Mouse (Mus musculus) layer of hippocampus, postnatal 36 days (tissue): ENCODE results near the gene Palm3. TPM values are rescaled to one million over a fixed set of nuclear protein-coding genes. Genes with fewer than 3 reads are reported as not detected.
A peak's percentile ranks its signal among the peaks of the same experiment; 100 is the strongest.
"Not testable (repeated sequence)": the region's sequence is repeated elsewhere in the genome, so short reads cannot be mapped to it uniquely, and the experiment has no call there.

ENCODE experiments used
- DNase-seq, 2 experiments: peaks; one replicate each; pipeline ENCODE4 v3.0.0; 2022
- total RNA-seq, 2 experiments: library from RNA; stranded (reverse); gene quantifications; 2 replicates each; pipeline ENCODE4 v1.2.3; 2021

Gene Palm3
- total RNA-seq, 2 experiments from 2014 or later = 2.9 to 4.1 TPM

DNA sequence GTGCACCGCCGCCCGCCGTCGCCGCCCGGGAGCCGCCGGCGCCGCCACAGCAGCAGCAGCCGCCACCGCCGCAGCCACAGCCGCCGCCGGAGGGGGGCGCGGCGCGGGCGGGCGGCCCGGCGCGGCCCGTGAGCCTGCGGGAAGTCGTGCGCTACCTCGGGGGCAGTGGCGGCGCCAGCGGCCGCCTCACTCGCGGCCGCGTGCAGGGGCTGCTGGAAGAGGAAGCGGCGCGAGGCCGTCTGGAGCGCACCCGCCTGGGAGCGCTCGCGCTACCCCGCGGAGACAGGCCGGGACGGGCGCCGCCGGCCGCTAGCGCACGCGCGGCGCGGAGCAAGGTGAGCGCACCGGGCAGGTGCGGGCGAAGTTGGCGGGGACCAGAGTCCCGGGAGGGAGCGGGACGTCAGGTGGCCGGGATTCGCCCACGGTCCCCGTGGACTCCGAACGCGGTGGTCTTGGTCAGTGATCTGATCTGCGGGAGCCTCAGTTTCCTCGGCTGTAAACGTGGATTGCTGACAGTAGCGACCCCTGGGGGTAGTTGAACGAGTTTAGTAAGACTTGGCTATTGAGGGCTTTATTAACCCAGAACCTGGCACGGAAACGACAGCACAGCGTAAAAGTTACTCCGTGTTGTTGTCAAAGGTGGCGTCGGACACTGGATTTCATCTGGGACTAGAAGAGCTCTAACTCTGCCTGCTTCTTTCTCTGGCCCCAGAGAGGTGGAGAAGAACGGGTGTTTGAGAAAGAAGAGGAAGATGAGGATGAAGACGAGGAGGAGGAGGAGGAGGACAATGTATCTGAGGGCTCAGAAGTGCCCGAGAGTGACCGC lies 22.8 kb upstream of the Palm3 start:
- DNase-seq = peak; percentile 47 to 58

- no peak for DNase-seq
Measured at GRCm38 (mm10) chr8:83999057-83999705, 22.1 kb upstream of the Palm3 start.

- no peak for DNase-seq
Measured at GRCm38 (mm10) chr8:83999825-84000224, 21.4 kb upstream of the Palm3 start.

DNA sequence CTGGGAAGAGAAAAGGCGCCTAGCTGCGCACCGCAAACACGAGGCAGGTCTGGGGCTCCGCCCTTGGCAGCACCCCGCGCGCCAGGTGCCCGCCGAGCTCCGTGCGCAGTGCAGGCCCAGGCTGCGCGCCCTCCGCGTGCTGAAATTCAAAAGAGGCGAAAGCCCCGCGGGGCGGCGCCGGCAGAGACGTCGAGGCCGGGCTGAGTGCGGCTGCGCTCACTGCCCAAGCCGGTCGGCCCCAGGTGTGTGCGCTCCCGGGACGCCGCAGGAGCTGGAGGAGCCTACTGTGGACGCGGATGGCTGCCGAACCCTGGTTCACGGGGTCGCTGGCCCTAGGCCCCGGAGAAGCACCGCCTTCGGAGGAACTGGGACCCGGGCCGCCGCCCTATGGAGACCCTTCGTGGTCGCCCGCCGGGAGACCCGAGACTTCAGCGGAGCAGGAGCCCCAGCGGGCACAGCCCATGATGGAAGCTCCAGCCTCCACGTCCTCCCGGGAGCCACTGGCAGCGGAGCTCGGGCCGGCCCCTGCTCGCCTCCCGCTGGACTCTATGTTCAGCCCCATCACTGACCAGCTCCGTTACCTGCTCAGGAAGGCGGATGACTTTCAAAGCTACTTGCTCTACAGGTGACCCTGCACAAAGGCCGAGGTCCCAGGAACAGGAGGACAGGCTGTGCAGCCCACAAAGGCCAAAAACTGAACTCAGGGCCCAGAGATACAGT lies 19.8 kb upstream of the Palm3 start, which contains the start of gene 1700067K01Rik:
1700067K01Rik (plus strand) TSS at position 222 of the 720 bp plus-strand sequence.
- no peak for DNase-seq

- no peak for DNase-seq
Measured at GRCm38 (mm10) chr8:84002957-84003611, 18.2 kb upstream of the Palm3 start.

GRCm38 (mm10) chr8:84003612-84004246 lies 17.5 kb upstream of the Palm3 start:
- DNase-seq = no peak

- peak; percentile 92 for DNase-seq
Measured at GRCm38 (mm10) chr8:84004533-84005201, 16.6 kb upstream of the Palm3 start.

DNA sequence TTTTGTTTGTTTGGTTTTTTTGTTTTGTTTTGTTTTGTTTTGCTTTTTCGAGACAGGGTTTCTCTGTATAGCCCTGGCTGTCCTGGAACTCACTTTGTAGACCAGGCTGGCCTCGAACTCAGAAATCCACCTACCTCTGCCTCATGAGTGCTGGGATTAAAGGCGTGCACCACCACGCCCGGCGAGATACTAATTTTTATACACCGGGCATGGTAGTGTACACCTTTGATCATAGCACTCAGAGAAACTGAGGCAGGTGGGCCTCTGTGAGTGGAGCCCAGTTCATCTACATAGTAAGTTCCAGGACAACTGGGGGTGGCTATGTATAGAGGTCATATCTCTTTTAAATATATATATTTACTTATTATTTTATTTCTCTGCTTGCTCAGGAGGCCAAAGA lies 15.8 kb upstream of the Palm3 start:
- DNase-seq = not testable (repeated sequence)

DNA sequence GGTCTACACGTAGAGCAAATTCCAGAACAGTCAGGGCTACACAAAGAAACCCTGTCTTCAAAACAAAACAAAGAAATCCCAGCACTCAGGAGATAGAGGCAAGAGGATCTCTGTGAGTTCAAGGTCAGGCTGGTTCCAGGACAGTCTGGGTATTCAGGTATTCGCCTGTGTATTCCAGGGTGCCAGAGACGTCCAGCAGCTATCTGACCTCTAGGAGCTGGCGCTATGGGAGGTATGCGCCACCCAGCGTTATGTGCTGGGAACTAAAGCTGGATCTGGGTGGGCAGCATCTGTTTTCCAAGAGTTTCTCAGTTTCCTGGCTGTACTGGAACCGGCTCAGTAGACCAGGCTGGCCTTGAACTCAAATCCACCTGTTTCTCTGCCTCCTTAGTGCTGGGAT lies 12.9 kb upstream of the Palm3 start:
- DNase-seq = no peak

- DNase-seq = peak; percentile 77 to 82
Measured at GRCm38 (mm10) chr8:84009876-84010275, 11.4 kb upstream of the Palm3 start.

DNA sequence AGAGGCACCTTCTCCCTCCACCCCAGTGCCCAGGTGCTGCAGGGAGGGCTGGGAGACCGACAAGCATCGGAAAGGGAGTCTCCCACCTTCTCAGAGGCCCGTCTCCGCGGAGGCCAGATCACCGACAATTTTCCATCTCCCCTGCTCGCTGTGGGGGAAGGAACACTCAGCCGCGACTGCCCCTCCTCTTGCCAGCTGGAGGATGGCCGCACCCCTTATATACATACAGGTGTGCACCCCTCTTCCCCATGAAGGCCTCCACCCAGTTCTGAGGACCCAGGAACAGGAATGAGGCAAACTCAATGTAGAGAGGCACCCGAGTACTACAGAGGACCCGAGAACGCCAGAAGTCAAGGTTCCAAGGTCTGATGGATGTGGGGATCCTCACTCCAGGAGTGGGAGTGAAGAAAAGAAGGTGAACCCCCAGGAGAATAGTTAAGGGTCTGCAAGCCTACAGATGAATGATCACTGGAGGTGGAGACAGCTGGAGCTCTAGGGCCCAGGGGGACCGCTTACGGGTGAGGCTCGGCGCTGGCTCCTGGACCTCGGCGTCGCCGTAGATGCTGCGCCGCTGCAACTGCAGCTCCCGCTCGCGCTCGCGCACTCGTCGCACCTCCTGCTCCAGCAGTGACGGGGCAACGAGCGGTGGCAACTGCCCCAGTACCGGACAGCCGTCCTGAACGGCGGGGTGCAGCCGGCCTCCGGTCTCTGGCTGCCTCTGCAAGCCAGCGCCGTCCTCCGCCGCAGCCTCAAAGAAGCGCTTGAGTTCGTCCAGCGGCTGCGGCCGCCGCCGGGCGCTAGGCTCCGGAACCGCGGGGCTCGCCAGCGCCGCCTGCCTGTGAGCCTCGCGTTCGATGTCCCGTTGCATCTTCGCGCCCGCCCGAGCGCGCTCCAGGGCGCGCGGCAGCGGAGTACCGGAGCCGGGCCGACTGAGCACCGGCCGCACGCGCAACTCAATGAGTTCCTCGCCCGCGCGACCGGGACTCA lies 10.4 kb upstream of the Palm3 start:
- DNase-seq = peak; percentile 66 to 68

GRCm38 (mm10) chr8:84011705-84012498 lies 9.4 kb upstream of the Palm3 start, which contains the start of gene 2210011C24Rik:
TSS of gene 2210011C24Rik (minus strand) at chr8:84012171.
- no peak for DNase-seq

DNA sequence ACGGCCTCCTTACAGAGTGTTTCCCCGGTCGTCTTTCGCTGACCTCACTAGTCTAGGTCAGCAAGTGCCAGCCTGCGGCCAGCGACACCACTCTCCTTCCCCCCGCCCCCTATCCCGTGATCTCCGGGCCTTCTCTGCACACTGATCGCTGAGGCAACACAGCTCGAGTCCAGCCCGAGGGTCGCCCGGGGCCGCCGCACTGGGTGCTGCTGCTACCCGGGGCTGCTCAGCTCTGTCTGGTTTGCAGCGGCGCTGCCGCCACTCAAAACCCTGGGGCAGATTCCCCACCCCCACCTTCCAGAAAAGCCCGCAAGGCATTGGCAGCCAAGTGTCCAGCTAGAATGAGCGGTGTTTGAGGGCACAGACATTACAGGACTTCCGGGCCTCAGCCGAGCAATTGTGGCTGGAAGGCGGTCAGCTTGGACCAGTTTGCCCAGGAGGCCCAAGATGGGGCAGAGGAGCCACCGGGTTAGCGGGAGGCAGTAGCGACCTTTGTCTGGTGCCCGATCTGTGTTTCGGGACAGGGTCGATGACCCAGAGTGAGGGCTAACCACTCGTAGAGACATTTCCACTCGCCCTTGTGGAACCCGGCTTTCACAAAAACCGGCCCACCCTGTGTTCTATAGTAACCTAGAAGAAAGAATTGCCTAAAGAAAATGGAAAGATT lies 8.6 kb upstream of the Palm3 start:
- no peak for DNase-seq

DNA sequence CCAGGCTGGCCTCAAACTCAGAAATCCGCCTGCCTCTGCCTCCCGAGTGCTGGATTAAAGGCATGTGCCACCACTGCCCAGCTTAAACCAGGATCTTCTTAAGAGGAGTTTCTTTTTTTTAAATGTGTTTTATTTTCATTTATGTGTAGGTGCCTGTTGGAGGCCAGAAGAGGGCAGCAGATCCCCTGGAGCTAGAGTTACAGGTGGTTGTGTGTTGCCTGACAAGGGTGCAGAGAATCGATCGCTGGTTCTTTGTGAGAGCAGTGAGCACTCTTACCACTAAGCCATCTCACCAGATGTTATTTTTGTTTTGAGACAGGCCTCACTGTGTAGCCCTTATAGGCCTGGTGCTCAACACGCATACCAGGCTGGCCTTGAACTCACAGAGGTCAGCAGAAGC lies 5.4 kb upstream of the Palm3 start:
- no peak for DNase-seq

- DNase-seq = no peak
Measured at GRCm38 (mm10) chr8:84019738-84020137, 1.5 kb upstream of the Palm3 start.

GRCm38 (mm10) chr8:84021569-84021968 lies 298 bp downstream of the Palm3 start:
- DNase-seq = no peak

GRCm38 (mm10) chr8:84023085-84023484 lies 1.8 kb downstream of the Palm3 start:
- no peak for DNase-seq

DNA sequence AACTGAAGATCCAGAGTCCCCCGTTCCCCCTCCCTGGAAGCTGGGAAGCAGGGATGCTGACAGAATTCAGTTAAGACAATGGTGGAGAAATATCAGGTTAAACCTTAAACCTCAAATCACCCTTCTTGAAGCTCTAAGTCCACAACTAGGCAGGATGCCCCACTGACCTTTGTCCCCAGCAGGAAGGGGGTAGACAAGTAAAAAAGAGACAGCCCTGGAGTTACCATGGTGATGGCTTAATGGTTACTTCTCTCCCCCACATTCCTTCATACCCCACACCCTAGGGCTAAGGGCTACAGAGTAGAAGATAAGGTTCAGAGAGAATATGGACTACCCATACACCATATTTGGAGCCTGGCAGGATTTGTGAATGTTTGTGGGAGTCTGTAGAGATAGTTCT lies 2.4 kb downstream of the Palm3 start:
- no peak for DNase-seq

DNA sequence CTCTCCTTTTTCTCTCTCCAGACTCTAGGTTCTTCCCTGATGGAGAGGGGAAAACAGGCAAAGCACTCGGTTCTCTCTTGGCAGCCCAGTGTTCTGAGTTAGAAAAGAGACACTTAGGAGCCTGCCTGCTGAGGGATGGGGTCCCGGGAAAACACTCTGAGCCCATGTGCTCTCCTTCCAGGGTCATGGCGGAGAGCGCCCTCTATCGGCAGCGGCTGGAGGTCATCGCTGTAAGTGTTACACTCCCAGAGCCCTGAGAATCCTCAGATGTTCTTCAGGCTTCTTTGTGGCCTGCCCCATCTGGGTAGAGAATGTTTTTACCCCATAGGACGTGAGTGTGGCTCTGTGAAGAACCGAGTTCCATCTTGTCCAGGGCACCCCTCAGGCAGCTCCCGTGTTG lies 2.9 kb downstream of the Palm3 start:
- no peak for DNase-seq
